Mouse (Mus musculus) intestine, postnatal 0 days (tissue): ENCODE measurements around the gene Olfr1044. TPM values are rescaled to one million over a fixed set of nuclear protein-coding genes. Genes with fewer than 3 reads are reported as not detected.
"Not testable (repeated sequence)": the region's sequence is repeated elsewhere in the genome, so short reads cannot be mapped to it uniquely, and the experiment has no call there.

Source experiments
- ATAC-seq: fragments of 200-750 bp; cut with Nextera tagmentation; 2 replicates; pipeline ENCODE4 v1.8.0; 2017; ENCODE audit warnings: mild to moderate bottlenecking, moderate TSS enrichment, moderate library complexity
- H3K27ac ChIP-seq: fragments of 300-500 bp; sonication (generic); 2 replicates; pipeline ENCODE4 v1.5.1; 2014; ENCODE audit warnings: mild to moderate bottlenecking, low read depth, low read length, moderate library complexity
- H3K27me3 ChIP-seq: fragments of 300-500 bp; sonication (generic); replicated peaks from 2 replicates; pipeline ENCODE4 v1.6.1; 2014; ENCODE audit warnings: low read length, mixed read lengths; ENCODE audit not compliant: control insufficient read depth, insufficient read depth
- H3K36me3 ChIP-seq: fragments of 300-500 bp; sonication (generic); 2 replicates; pipeline ENCODE4 v1.6.1; 2014; ENCODE audit warnings: mild to moderate bottlenecking, moderate library complexity; ENCODE audit not compliant: control insufficient read depth, insufficient read depth
- H3K4me1 ChIP-seq: fragments of 300-500 bp; sonication (generic); replicated peaks from 2 replicates; pipeline ENCODE4 v1.6.1; 2014; ENCODE audit warnings: antibody characterized with exemption, low read length, mixed read lengths; ENCODE audit not compliant: control insufficient read depth, insufficient read depth
- H3K4me2 ChIP-seq: fragments of 300-500 bp; sonication (generic); replicated peaks from 2 replicates; pipeline ENCODE4 v1.6.1; 2014; ENCODE audit warnings: low read depth, mild to moderate bottlenecking, moderate library complexity
- H3K4me3 ChIP-seq: fragments of 300-500 bp; sonication (generic); 2 replicates; pipeline ENCODE4 v1.5.1; 2014; ENCODE audit warnings: low read depth, low read length
- H3K9ac ChIP-seq: fragments of 300-500 bp; sonication (generic); 2 replicates; pipeline ENCODE4 v1.6.1; 2014; ENCODE audit warnings: mild to moderate bottlenecking, low read depth, low read length
- H3K9me3 ChIP-seq: fragments of 300-500 bp; sonication (generic); 2 replicates; pipeline ENCODE4 v1.6.1; 2016; ENCODE audit warnings: mixed run types; ENCODE audit not compliant: control insufficient read depth
- CTCF ChIP-seq: sonication (generic); IDR thresholded peaks from 2 replicates; pipeline ENCODE4 v1.5.1; 2016; ENCODE audit warnings: low read depth, mild to moderate bottlenecking, control low read depth, antibody characterized with exemption, moderate library complexity
- WGBS: fragments of 180-500 bp; shearing (Covaris S2); extraction: QIAGEN DNeasy Blood & Tissue Kit; methylation state at CpG from one replicate; pipeline ENCODE4 v1.1.7; 2014; 5-methylcytosine and 5-hydroxymethylcytosine counted together
- polyA plus RNA-seq: library from polyadenylated mRNA; unstranded; fragments of >200 nt; fragmentation: Nextera tagmentation; extraction: Ambion mirVana; gene quantifications from 2 replicates; pipeline ENCODE4 v1.2.1, GENCODE M21; 2015

Gene Olfr1044
- not detected in 2 replicates for polyA plus RNA-seq

- no peaks in the 10 kb centered on the region for H3K27me3 ChIP-seq
- TF ChIP-seq CTCF, result no peak
- ATAC-seq, result no peak
Observed at GRCm38 (mm10) chr2:86177720-86178119, at the start of gene Olfr1044. Gene Olfr1044 (minus strand): TSS chr2:86177820.

DNA sequence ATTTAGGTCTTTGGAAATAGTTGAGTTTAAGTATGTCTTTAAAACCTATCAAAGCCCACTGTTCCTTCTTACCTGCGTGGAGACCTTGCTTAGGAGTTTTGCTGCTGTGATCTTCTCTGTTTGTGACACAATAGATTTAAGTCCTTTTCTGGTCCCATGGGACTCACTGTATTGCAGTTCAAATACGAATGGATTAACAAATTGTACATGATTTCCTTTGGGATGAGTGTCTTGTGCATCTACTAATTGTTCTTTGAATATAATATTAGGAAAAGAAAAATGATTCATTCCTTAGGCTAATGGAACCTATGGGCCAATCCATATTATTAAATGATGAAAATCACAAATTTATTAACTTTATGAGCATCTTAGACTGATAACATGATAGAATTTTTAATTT lies 41.6 kb upstream of the Olfr1044 start, which contains the start of gene Olfr1046:
TSS of gene Olfr1046 (minus strand) at position 101 of the 400 bp plus-strand sequence.
- no peaks in the 10 kb centered on the region for H3K27me3 ChIP-seq
- H3K9ac ChIP-seq, result no peak within 1 kb of the TSS
- no peaks in the 10 kb centered on the region for H3K4me1 ChIP-seq
- ATAC-seq, result no peak
- no peak for TF ChIP-seq CTCF
- H3K4me2 ChIP-seq, result no peak within 1 kb of the TSS
- no peaks in the 10 kb centered on the region for H3K9me3 ChIP-seq
- no peak within 1 kb of the TSS for H3K27ac ChIP-seq
- H3K4me3 ChIP-seq, result no peak within 1 kb of the TSS
- 65% methylated on average over 2 of the region's 2 CpGs for WGBS
- H3K36me3 ChIP-seq, result no peaks in the 10 kb centered on the region

More at GRCm38 (mm10) chr2:86177720-86178119, at the start of gene Olfr1044:
- no peaks in the 10 kb centered on the region for H3K36me3 ChIP-seq
- H3K9me3 ChIP-seq, result no peaks in the 10 kb centered on the region
- no peak within 1 kb of the TSS for H3K27ac ChIP-seq
- no peak within 1 kb of the TSS for H3K4me2 ChIP-seq
- H3K4me3 ChIP-seq, result no peak within 1 kb of the TSS
- no peaks in the 10 kb centered on the region for H3K4me1 ChIP-seq
- no peak within 1 kb of the TSS for H3K9ac ChIP-seq

DNA sequence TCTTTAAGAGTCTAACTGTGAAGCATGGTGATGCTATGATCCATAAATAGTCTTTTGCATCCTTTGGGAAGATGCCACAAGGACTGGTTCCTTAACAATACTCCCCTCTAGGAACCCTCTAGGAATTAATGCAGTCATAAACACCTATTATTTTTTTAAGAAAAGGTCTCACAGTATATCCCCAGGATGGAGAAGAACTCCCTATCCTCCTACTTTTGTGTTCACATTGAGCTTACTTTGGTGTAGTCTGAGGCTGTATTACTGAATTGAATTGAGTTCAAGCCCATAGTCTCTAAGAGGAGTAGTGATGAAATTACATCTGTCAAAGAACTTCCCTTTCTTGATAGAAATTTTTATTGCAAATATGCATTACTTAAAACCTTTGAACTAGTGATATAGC lies 25.3 kb upstream of the Olfr1044 start, which contains the start of gene Olfr1045:
TSS of gene Olfr1045 (minus strand) at position 101 of the 400 bp plus-strand sequence.
- no peak for TF ChIP-seq CTCF
- Histone ChIP-seq H3K27me3 (no peaks in the 10 kb centered on the region), H3K4me3 (no peak within 1 kb of the TSS), H3K4me1 (no peaks in the 10 kb centered on the region), H3K27ac (no peak within 1 kb of the TSS), H3K9ac (no peak within 1 kb of the TSS), H3K36me3 (no peaks in the 10 kb centered on the region), H3K4me2 (no peak within 1 kb of the TSS), H3K9me3 (no peaks in the 10 kb centered on the region)
- no peak for ATAC-seq

- no peak overlapping the region for H3K4me3 ChIP-seq
- H3K27me3 ChIP-seq, result no peaks in the 10 kb centered on the region
- H3K4me1 ChIP-seq, result no peaks in the 10 kb centered on the region
- no peak overlapping the region for H3K9ac ChIP-seq
- no peak for TF ChIP-seq CTCF
- no peaks in the 10 kb centered on the region for H3K9me3 ChIP-seq
- WGBS, result 36% methylated on average over 1 of the region's 1 CpGs
- H3K36me3 ChIP-seq, result no peaks in the 10 kb centered on the region
- no peak overlapping the region for H3K4me2 ChIP-seq
- ATAC-seq, result no peak
- H3K27ac ChIP-seq, result no peak overlapping the region
Observed at GRCm38 (mm10) chr2:86195863-86196262, 18.2 kb upstream of the Olfr1044 start.

GRCm38 (mm10) chr2:86185583-86185982 lies 8.0 kb upstream of the Olfr1044 start, which contains the start of gene Olfr52:
Gene Olfr52 (minus strand): TSS chr2:86185683.
- Histone ChIP-seq H3K27me3 (no peaks in the 10 kb centered on the region), H3K27ac (no peak within 1 kb of the TSS), H3K4me2 (no peak within 1 kb of the TSS), H3K4me3 (no peak within 1 kb of the TSS), H3K4me1 (no peaks in the 10 kb centered on the region), H3K9ac (no peak within 1 kb of the TSS), H3K9me3 (no peaks in the 10 kb centered on the region), H3K36me3 (no peaks in the 10 kb centered on the region)
- no peak for TF ChIP-seq CTCF
- ATAC-seq, result no peak

DNA sequence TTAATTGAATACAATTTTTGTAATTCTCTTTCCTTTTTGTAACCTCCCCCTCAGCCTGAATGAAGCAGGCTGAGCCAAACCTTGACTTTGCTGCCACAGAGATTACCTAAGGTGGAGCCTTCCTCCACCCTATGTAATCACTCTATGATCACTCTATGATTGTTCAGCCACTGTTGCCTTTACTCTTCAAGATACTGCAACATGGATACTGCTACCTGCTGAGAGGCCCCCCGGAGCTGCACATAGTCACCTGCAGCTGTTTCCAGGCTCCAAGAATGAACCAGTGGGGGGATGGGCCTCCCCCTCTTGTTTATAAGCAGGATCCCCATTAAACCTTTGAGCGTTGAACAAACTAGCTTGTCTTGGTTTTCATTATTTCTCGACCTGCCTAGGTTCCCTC lies 2.3 kb upstream of the Olfr1044 start:
- no peak for TF ChIP-seq CTCF
- ATAC-seq, result no peak
- H3K36me3 ChIP-seq, result no peaks in the 10 kb centered on the region
- WGBS, result 74% methylated on average over 3 of the region's 3 CpGs
- H3K9me3 ChIP-seq, result no peaks in the 10 kb centered on the region
- no peak overlapping the region for H3K9ac ChIP-seq
- no peak overlapping the region for H3K4me2 ChIP-seq
- no peak overlapping the region for H3K4me3 ChIP-seq
- no peaks in the 10 kb centered on the region for H3K27me3 ChIP-seq
- H3K27ac ChIP-seq, result no peak overlapping the region
- H3K4me1 ChIP-seq, result no peaks in the 10 kb centered on the region

DNA sequence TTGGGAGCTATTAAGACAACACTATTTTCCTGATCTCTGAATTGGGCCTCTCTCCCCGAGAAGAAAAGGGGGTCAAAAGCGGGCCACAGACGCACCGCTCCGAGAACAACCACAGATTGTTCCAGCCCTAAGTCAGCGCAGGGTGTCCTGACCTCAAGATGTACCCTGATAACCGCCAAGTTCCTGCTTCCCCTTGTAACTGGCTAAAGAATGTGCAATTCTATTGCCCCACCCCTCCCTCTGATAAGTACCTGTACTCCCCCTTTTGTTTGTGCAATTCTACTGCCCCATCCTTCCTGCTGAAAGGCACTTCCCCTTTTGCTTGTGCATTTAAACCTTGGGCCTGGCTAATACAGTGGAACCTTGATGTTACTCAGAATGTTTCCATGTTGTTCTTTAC lies 2.2 kb downstream of the Olfr1044 start:
- not testable (repeated sequence) for H3K27ac ChIP-seq, H3K9me3 ChIP-seq, H3K27me3 ChIP-seq, H3K4me2 ChIP-seq, H3K9ac ChIP-seq, H3K4me3 ChIP-seq, ATAC-seq, H3K36me3 ChIP-seq, H3K4me1 ChIP-seq
- WGBS, result 69% methylated on average over 7 of the region's 7 CpGs
